Mouse (Mus musculus) heart, embryonic 10.5 days (tissue): ENCODE data around the gene Pip4k2b. TPM values are rescaled to one million over a fixed set of nuclear protein-coding genes. Genes with fewer than 3 reads are reported as not detected.

Experiments
- microRNA-seq: library from miRNA; unstranded; fragments of <30 nt; microRNA quantifications from one replicate; pipeline ENCODE4, GENCODE M21; 2017
- polyA plus RNA-seq: library from polyadenylated mRNA; unstranded; fragments of >200 nt; fragmentation: Nextera tagmentation; extraction: Ambion mirVana; gene quantifications from 2 replicates; pipeline ENCODE4 v1.2.1, GENCODE M21; 2016

Pip4k2b gene
- polyA plus RNA-seq, 1 experiment from 2014 or later = 1.3 TPM

Small RNA genes lying within 50 kb of the gene (microRNA-seq; reads per million reads assigned to microRNA genes)
- gene Mir6927 = 0.76 reads per million
- not detected for gene Mir8102

Other genes starting within 250 kb of the Pip4k2b start
- gene 4933428G20Rik, start 244.4 kb downstream of the Pip4k2b start, polyA plus RNA-seq = 1.3 TPM in 2 replicates
- 0.05 and 0.14 TPM in 2 replicates for gene Srcin1, start 168.5 kb downstream of the Pip4k2b start, polyA plus RNA-seq
- 1.9 and 8.5 TPM in 2 replicates for gene Epop, start 115.0 kb downstream of the Pip4k2b start, polyA plus RNA-seq
- gene Mllt6, start 81.3 kb downstream of the Pip4k2b start, polyA plus RNA-seq = 1.7 and 2.2 TPM in 2 replicates
- gene Cisd3, start 58.9 kb downstream of the Pip4k2b start, polyA plus RNA-seq = 49.8 and 52.8 TPM in 2 replicates
- gene Pcgf2, start 44.2 kb downstream of the Pip4k2b start, polyA plus RNA-seq = 9.7 and 13.5 TPM in 2 replicates
- gene Psmb3, start 41.3 kb downstream of the Pip4k2b start, polyA plus RNA-seq = 517 and 557 TPM in 2 replicates
- 11.6 and 17.0 TPM in 2 replicates for gene Cwc25, start 21.9 kb upstream of the Pip4k2b start, polyA plus RNA-seq
- 0.30 TPM in 1 of 2 replicates, not detected in the other for gene 1700001P01Rik, start 31.2 kb upstream of the Pip4k2b start, polyA plus RNA-seq
- 387 and 414 TPM in 2 replicates for gene Rpl23, start 37.7 kb upstream of the Pip4k2b start, polyA plus RNA-seq
- gene Lasp1, start 54.3 kb upstream of the Pip4k2b start, polyA plus RNA-seq = 50.8 and 65.1 TPM in 2 replicates
- 9.2 and 9.6 TPM in 2 replicates for gene B230217C12Rik, start 96.1 kb upstream of the Pip4k2b start, polyA plus RNA-seq
- 0.55 and 0.70 TPM in 2 replicates for gene Fbxo47, start 139.4 kb upstream of the Pip4k2b start, polyA plus RNA-seq
- gene Plxdc1, start 241.7 kb upstream of the Pip4k2b start, polyA plus RNA-seq = not detected in 2 replicates